Mouse (Mus musculus) heart, embryonic 14.5 days (tissue): ENCODE data around the gene Mtmr10. TPM values are rescaled to one million over a fixed set of nuclear protein-coding genes. Genes with fewer than 3 reads are reported as not detected.

Experiments
- ATAC-seq: fragments of 200-750 bp; cut with Nextera tagmentation; 2 replicates; pipeline ENCODE4 v1.8.0; 2017; ENCODE audit warnings: low read depth, moderate TSS enrichment; ENCODE audit not compliant: insufficient number of reproducible peaks, insufficient read depth, low FRiP score
- H3K27ac ChIP-seq, 2 experiments: fragments of 200-500 bp in 1 of 2; fragments of 300-500 bp in 1 of 2; sonication (generic) in 1 of 2; replicated peaks in 1 of 2; 2 replicates each; pipeline ENCODE4 v1.5.1; 2012 to 2014; ENCODE audit warnings: low read depth in 2 of 2, low read length in 2 of 2, control low read depth in 1 of 2, mild to moderate bottlenecking in 1 of 2, mixed read lengths in 1 of 2; ENCODE audit not compliant: control insufficient read depth in 1 of 2, insufficient read depth in 1 of 2
- H3K27me3 ChIP-seq: fragments of 300-500 bp; sonication (generic); 2 replicates; pipeline ENCODE4 v1.6.1; 2014; ENCODE audit warnings: mild to moderate bottlenecking, low read length, control low read depth; ENCODE audit not compliant: control insufficient read depth, insufficient read depth
- H3K36me3 ChIP-seq: fragments of 300-500 bp; sonication (generic); 2 replicates; pipeline ENCODE4 v1.6.1; 2014; ENCODE audit warnings: mild to moderate bottlenecking, control low read depth, low read length, mixed read lengths; ENCODE audit not compliant: control insufficient read depth, insufficient read depth
- H3K4me1 ChIP-seq, 2 experiments: fragments of 200-500 bp in 1 of 2; fragments of 300-500 bp in 1 of 2; sonication (generic) in 1 of 2; 2 replicates each; pipeline ENCODE4 v1.6.1; 2012 to 2014; ENCODE audit warnings: low read length in 2 of 2, control low read depth in 1 of 2, mixed read lengths in 1 of 2; ENCODE audit not compliant: control insufficient read depth in 2 of 2, insufficient read depth in 2 of 2
- H3K4me2 ChIP-seq: fragments of 300-500 bp; sonication (generic); 2 replicates; pipeline ENCODE4 v1.6.1; 2014; ENCODE audit warnings: mild to moderate bottlenecking, low read length
- H3K4me3 ChIP-seq, 2 experiments: fragments of 200-500 bp in 1 of 2; fragments of 300-500 bp in 1 of 2; sonication (generic) in 1 of 2; 2 replicates each; pipeline ENCODE4 v1.5.1; 2012 to 2014; ENCODE audit warnings: low read length in 2 of 2, mild to moderate bottlenecking in 2 of 2, control low read depth in 1 of 2, low read depth in 1 of 2, moderate library complexity in 1 of 2; ENCODE audit not compliant: control insufficient read depth in 1 of 2, insufficient read depth in 1 of 2
- H3K9ac ChIP-seq: fragments of 300-500 bp; sonication (generic); 2 replicates; pipeline ENCODE4 v1.6.1; 2014; ENCODE audit warnings: mild to moderate bottlenecking, low read length
- H3K9me3 ChIP-seq: fragments of 300-500 bp; sonication (generic); 2 replicates; pipeline ENCODE4 v1.6.1; 2016; ENCODE audit warnings: low read length, control low read depth; ENCODE audit not compliant: control insufficient read depth
- WGBS: fragments of 180-500 bp; shearing (Covaris S2); extraction: QIAGEN DNeasy Blood & Tissue Kit; methylation state at CpG from one replicate; pipeline ENCODE4 v1.1.7; 2014; 5-methylcytosine and 5-hydroxymethylcytosine counted together
- polyA plus RNA-seq: library from polyadenylated mRNA; unstranded; fragments of >200 nt; fragmentation: Nextera tagmentation; extraction: Ambion mirVana; gene quantifications from 2 replicates; pipeline ENCODE4 v1.2.1, GENCODE M21; 2014

Gene Mtmr10
- polyA plus RNA-seq, 1 experiment from 2014 or later: 7.8 TPM

DNA sequence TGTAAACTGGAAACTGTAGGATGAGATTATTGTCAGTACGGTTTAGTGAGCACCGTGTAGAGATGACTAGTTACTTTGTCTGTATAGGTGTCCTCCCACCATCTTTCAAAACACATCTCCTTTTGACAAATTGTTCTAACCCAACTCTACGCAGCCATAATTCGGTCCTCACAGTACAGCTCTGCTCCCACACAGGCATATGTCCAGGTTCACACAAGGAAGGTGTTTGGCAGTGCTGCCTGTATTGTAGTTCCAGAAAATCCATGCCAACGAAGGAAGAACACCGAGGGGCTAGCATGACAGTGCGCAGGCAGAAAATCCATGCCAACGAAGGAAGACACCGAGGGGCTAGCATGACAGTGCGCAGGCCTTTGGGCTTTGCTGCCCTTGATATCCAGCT, 4.3 kb downstream of the Mtmr10 start:
- Histone ChIP-seq H3K4me1 (peaks cover 0 to 2% of the 10 kb centered on the region in 2 experiments; a peak in 2 of 4 replicates), H3K36me3 (0 out of 2 replicates have a peak, but pooled peaks cover 13% of the 10 kb centered on the region), H3K27me3 (no peaks in the 10 kb centered on the region), H3K9ac (no peak overlapping the region), H3K4me3 (no peak overlapping the region), H3K9me3 (no peaks in the 10 kb centered on the region), H3K4me2 (no peak overlapping the region), H3K27ac (no peak overlapping the region)
- no peak for ATAC-seq
- 89% methylated on average over 10 of the region's 10 CpGs for WGBS

DNA sequence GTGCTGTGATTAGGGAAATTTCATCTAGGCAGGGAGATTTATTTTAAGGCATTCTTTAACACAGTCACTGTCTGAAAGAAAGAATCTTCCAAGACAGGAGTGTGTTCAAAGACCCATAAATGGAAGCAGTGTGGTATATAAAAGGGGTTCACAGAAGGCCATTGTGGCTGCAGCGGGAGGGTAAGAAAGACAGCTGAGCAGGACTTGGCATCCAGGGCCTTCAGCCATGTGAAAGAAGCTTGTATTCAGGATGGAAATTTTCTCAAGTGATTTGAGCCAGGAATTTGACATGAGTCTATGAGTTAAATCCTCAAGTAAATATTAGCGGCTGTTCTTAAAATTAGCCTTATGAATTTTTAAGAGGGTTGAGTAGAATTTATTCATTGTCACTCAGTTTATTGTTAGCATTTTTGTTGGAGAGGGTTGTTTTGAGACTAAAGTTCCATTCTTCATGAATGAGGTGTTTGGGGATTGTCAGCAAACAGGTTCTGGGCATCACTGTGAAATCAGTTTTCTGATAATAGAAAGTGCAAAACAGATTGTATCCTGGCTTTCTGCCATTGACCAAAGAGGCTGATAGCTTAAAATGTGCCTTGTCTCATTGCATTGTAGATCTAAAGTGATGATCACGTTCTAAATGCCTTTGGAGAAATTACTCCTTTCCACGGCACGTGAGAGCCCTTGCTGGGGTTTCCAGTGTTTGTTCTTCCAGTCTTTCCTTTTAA, 9.0 kb downstream of the Mtmr10 start:
- no peak overlapping the region for H3K27ac ChIP-seq
- 79% methylated on average over 5 of the region's 5 CpGs for WGBS
- no peak for ATAC-seq
- H3K36me3 ChIP-seq: peaks cover 35% of the 10 kb centered on the region
- peaks cover 0 to 2% of the 10 kb centered on the region in 2 experiments; a peak in 1 of 4 replicates for H3K4me1 ChIP-seq
- no peak overlapping the region for H3K4me3 ChIP-seq
- no peaks in the 10 kb centered on the region for H3K27me3 ChIP-seq
- H3K4me2 ChIP-seq: no peak overlapping the region
- H3K9me3 ChIP-seq: no peaks in the 10 kb centered on the region
- no peak overlapping the region for H3K9ac ChIP-seq

DNA sequence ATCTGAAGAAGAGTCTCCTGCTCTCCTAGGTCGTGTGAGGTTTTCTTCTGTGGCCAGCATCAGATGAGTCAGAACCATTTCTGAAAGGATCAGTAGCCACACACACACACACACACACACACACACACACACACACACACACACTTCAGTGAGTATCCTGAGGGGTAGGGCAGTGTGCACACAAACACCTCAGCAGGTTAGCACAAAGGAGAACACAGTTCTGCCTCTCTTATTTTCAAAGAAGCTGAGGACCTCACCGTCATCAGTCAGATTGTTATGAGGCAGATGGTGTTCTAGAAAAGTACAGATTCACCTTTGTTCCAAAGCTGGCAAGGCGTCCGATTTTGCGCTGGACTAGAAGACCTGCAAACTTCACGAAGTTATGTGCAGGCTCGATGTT, 22.8 kb downstream of the Mtmr10 start:
- WGBS: 85% methylated on average over 7 of the region's 7 CpGs
- Histone ChIP-seq H3K9me3 (no peaks in the 10 kb centered on the region), H3K4me3 (no peak overlapping the region), H3K36me3 (peaks cover 37% of the 10 kb centered on the region), H3K27me3 (no peaks in the 10 kb centered on the region), H3K4me1 (no peaks in the 10 kb centered on the region), H3K4me2 (no peak overlapping the region), H3K9ac (no peak overlapping the region), H3K27ac (no peak overlapping the region)
- no peak for ATAC-seq

DNA sequence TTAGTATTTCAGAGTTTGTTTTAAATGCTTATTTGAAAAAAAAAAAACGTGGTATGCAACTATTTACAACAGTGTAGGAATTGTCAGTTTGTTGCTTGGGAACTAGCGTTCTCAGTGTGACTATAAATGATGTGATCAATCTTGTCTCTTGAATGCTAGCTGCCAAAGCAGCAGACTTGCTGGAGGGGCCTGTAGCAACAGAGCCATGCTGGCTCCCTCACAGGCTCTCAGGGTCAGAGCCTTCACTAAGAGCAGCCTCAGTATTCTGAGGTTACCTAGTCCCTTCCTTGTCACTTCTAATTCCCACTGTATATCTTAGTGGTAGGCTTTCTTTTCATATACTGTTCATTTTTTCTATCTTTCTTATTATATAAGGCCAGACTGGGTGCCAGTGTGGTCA, 23.3 kb downstream of the Mtmr10 start:
- H3K4me1 ChIP-seq: no peaks in the 10 kb centered on the region
- H3K36me3 ChIP-seq: peaks cover 39% of the 10 kb centered on the region
- ATAC-seq: no peak
- no peak overlapping the region for H3K4me3 ChIP-seq
- H3K4me2 ChIP-seq: no peak overlapping the region
- H3K9ac ChIP-seq: no peak overlapping the region
- no peaks in the 10 kb centered on the region for H3K9me3 ChIP-seq
- no peaks in the 10 kb centered on the region for H3K27me3 ChIP-seq
- no peak overlapping the region for H3K27ac ChIP-seq
- 63% methylated on average over 2 of the region's 2 CpGs for WGBS

DNA sequence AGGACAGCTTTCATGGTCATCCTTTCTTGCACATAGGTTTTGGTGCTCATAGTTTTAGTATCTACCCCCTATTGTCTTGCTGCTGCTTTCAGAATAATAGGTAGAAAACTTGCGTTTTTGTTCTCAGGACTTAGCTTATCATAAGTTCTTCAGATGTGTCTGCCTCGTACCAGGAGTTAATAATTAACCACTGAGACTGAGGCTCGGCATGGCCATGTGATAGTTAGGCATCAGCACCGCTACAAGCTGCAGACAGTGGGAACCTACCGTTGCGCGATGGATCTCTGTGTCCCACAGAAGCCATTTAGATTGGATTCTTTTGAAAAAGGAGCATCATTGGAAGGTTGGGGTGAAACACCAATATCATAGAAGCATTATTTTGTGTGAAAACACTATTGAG, 25.4 kb downstream of the Mtmr10 start:
- 91% methylated on average over 7 of the region's 7 CpGs for WGBS
- Histone ChIP-seq H3K9ac (no peak overlapping the region), H3K36me3 (peaks cover 50% of the 10 kb centered on the region), H3K27ac (no peak overlapping the region), H3K4me2 (no peak overlapping the region), H3K9me3 (no peaks in the 10 kb centered on the region), H3K27me3 (no peaks in the 10 kb centered on the region), H3K4me3 (no peak overlapping the region), H3K4me1 (no peaks in the 10 kb centered on the region)
- ATAC-seq: no peak

DNA sequence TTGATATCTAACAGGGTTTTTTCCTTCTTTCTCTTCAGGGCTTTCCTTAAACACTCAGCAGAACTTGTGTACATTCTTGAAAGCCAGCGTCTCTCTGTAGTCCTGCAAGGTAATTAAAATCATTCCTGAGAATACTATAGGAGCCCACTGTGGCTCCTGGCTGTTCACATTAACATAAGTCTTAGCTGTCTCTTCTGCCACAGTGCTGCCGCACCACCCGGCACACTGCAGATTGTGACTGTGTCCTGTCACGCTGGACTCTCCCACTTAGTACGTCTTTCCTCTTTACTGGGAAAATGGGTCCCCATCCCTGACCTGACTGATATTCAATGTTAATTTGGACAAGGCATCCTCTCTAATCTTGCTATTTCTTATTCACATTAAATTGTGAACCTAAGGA, 33.7 kb downstream of the Mtmr10 start:
- H3K36me3 ChIP-seq: peaks cover 64% of the 10 kb centered on the region

DNA sequence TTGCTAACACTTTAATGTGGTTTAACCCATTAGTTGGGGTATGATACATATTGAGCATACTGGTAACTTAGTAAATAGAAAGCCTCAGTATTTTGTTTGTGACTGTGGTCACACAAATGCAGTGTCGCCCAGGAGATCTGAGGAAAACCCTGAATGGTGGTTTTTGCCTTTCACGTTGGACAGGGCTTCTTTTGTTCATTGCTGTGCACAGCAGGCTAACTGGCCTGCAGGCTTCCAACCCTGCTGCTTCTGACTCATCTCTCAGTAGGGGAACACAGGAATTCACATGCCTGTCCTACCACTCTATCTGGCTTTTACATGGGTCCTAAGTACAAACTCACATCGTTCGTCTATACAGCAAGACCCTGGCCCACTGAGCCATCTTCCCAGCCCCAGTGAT, 34.2 kb downstream of the Mtmr10 start:
- H3K9me3 ChIP-seq: no peaks in the 10 kb centered on the region
- H3K4me3 ChIP-seq: no peak overlapping the region
- H3K27me3 ChIP-seq: no peaks in the 10 kb centered on the region
- H3K36me3 ChIP-seq: peaks cover 59% of the 10 kb centered on the region
- 86% methylated on average over 4 of the region's 4 CpGs for WGBS
- no peak overlapping the region for H3K9ac ChIP-seq
- no peak overlapping the region for H3K4me2 ChIP-seq
- no peaks in the 10 kb centered on the region for H3K4me1 ChIP-seq
- H3K27ac ChIP-seq: no peak overlapping the region
- no peak for ATAC-seq

More for the DNA sequence above, 33.7 kb downstream of the Mtmr10 start:
- no peak overlapping the region for H3K9ac ChIP-seq
- WGBS: 88% methylated on average over 5 of the region's 5 CpGs
- H3K4me3 ChIP-seq: no peak overlapping the region
- no peak for ATAC-seq
- no peaks in the 10 kb centered on the region for H3K4me1 ChIP-seq
- no peaks in the 10 kb centered on the region for H3K27me3 ChIP-seq
- no peak overlapping the region for H3K4me2 ChIP-seq
- no peaks in the 10 kb centered on the region for H3K9me3 ChIP-seq
- no peak overlapping the region for H3K27ac ChIP-seq

DNA sequence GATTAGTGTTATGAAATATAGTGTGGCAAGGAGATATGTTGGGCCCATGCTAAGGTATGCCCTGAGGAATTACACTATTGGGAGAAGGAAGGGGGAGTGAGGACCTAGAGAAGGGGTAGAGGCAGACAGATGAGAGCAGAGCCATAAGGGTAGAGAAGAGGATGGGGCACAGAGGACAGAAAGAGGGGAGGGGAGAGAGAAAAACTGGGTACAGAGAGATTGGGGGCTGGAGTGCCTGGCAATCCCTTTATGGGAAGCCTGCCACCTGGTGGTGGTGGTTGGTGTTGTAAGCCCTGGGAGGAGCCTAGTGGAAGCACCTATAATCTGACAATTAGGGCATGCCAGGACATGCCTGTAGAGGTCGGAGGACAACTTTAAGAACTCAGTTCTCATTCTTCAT, 39.4 kb downstream of the Mtmr10 start:
- Histone ChIP-seq H3K4me3 (no peak overlapping the region), H3K27ac (no peak overlapping the region), H3K4me2 (no peak overlapping the region), H3K27me3 (no peaks in the 10 kb centered on the region), H3K4me1 (no peaks in the 10 kb centered on the region), H3K9me3 (no peaks in the 10 kb centered on the region), H3K9ac (no peak overlapping the region), H3K36me3 (peaks cover 24% of the 10 kb centered on the region)
- 28% methylated on average over 1 of the region's 1 CpGs for WGBS
- 0 out of 2 replicates have a peak, but pooled peaks have one; percentile 35 for ATAC-seq
